Mouse (Mus musculus) gastrocnemius, postnatal 25 days (tissue): ENCODE data around the gene Aire. TPM values are rescaled to one million over a fixed set of nuclear protein-coding genes. Genes with fewer than 3 reads are reported as not detected.

ENCODE experiments used
- DNase-seq: peaks from one replicate; pipeline ENCODE4 v3.0.0; 2022
- long read RNA-seq, 2 experiments: library from polyadenylated mRNA; stranded (forward); transcript quantifications; one replicate each; pipeline ENCODE4 v2.0.0; 2021
- total RNA-seq, 2 experiments: library from RNA; stranded (reverse); gene quantifications; 1 replicate in 1 of 2; 2 replicates in 1 of 2; pipeline ENCODE4 v1.2.3; 2021

Aire gene
- total RNA-seq, result not detected
- long read RNA-seq, experiment 1, result 0 reads
- long read RNA-seq, experiment 2, result 0 reads

- peak; percentile 31 for DNase-seq
Measured at GRCm38 (mm10) chr10:78043406-78043836, at the start of gene Aire. Aire (minus strand) TSS chr10:78043610.

GRCm38 (mm10) chr10:78092725-78093029 is 49.3 kb upstream of the Aire start:
- no peak for DNase-seq

- no peak for DNase-seq
Measured at GRCm38 (mm10) chr10:78091865-78092724, 48.7 kb upstream of the Aire start.

- DNase-seq, result no peak
Measured at GRCm38 (mm10) chr10:78090706-78091491, 47.5 kb upstream of the Aire start.

GRCm38 (mm10) chr10:78090246-78090645 is 46.8 kb upstream of the Aire start:
- no peak for DNase-seq

GRCm38 (mm10) chr10:78087101-78087511 is 43.7 kb upstream of the Aire start:
- no peak for DNase-seq

GRCm38 (mm10) chr10:78086444-78087061 is 43.1 kb upstream of the Aire start:
- DNase-seq, result no peak

GRCm38 (mm10) chr10:78085711-78086110 is 42.3 kb upstream of the Aire start:
- DNase-seq, result no peak

GRCm38 (mm10) chr10:78084073-78084472 is 40.7 kb upstream of the Aire start:
- no peak for DNase-seq

GRCm38 (mm10) chr10:78079955-78080591 is 36.7 kb upstream of the Aire start:
- peak; percentile 72 for DNase-seq

- DNase-seq, result no peak
Measured at GRCm38 (mm10) chr10:78078276-78078675, 34.9 kb upstream of the Aire start.

GRCm38 (mm10) chr10:78077862-78078261 is 34.5 kb upstream of the Aire start:
- DNase-seq, result no peak

- DNase-seq, result no peak
Measured at GRCm38 (mm10) chr10:78074977-78075376, 31.6 kb upstream of the Aire start.

GRCm38 (mm10) chr10:78074151-78074550 is 30.7 kb upstream of the Aire start:
- DNase-seq, result no peak

- DNase-seq, result peak; percentile 80
Measured at GRCm38 (mm10) chr10:78069101-78070011, 25.9 kb upstream of the Aire start, which contains the start of gene Icosl. Icosl (plus strand) TSS chr10:78069302.

- no peak for DNase-seq
Measured at GRCm38 (mm10) chr10:78068541-78068940, 25.1 kb upstream of the Aire start.

GRCm38 (mm10) chr10:78067226-78067625 is 23.8 kb upstream of the Aire start:
- no peak for DNase-seq

GRCm38 (mm10) chr10:78063122-78063521 is 19.7 kb upstream of the Aire start:
- no peak for DNase-seq

GRCm38 (mm10) chr10:78057056-78057455 is 13.6 kb upstream of the Aire start:
- DNase-seq, result no peak

GRCm38 (mm10) chr10:78054633-78055565 is 11.5 kb upstream of the Aire start:
- no peak for DNase-seq
